Mouse (Mus musculus) fat pad, adult 2 months (tissue): ENCODE measurements around the gene Cdc14b.

ENCODE experiments used
- DNase-seq: peaks from one replicate; pipeline ENCODE4 v3.0.0-alpha.2; 2011; ENCODE audit warnings: low read depth, low spot score; ENCODE audit errors: extremely low read depth

Gene Cdc14b

GRCm38 (mm10) chr13:64237000-64237680 lies 38.0 kb downstream of the Cdc14b start:
- DNase-seq = no peak

GRCm38 (mm10) chr13:64235777-64236176 lies 39.3 kb downstream of the Cdc14b start:
- no peak for DNase-seq

- DNase-seq = no peak
Observed at GRCm38 (mm10) chr13:64235062-64235715, 39.9 kb downstream of the Cdc14b start.

- no peak for DNase-seq
Observed at GRCm38 (mm10) chr13:64233139-64233538, 42.0 kb downstream of the Cdc14b start.

- DNase-seq = no peak
Observed at GRCm38 (mm10) chr13:64226725-64227124, 48.4 kb downstream of the Cdc14b start.

- DNase-seq = no peak
Observed at GRCm38 (mm10) chr13:64225738-64226137, 49.4 kb downstream of the Cdc14b start.

DNA sequence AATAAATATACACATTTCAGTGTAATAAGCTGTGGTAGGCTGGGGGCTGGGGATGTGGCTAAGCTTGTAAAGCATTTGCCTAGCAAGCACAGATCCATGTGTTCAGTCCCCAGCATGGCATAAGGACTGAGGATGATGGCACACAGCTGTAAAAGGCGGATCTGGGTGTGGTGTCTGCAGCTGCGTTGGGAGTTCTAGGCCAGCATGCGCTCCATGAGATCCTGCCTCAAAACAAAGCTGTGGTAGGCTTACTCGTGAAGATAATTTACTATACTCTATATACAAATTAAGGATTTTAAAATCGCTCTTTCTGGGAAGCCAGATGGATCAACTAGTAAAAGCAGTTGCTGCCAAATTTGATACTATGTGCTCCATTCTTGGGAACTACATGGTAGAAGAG lies 60.2 kb downstream of the Cdc14b start:
- no peak for DNase-seq

DNA sequence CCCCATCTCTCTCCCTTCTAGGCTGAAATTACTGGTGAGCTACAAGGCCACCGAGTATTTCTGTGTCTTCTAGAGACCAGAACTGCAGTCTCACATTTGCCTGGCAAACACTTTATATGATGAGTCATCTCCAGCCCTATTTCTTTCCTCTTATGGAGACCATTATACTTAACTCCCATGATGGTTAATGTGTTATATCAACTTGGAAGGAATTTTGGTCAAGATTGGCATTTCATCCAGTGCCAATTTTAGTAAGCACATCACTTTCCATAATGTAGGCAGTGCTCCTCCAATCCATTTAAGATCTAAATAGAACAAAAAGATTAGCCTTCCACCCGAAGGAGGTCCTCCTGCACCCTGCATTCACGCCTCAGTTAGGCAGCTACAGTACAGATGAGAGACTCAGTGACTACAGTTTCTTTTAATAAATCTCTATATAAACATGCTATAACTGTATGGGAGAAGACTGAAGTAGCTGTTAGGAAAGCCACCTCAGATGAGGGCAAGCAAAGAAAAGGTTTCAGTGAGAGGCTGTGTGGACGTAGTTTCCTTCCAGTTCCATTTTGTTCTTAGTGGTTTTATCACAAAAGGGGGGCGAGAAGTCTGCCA lies 63.0 kb downstream of the Cdc14b start:
- no peak for DNase-seq

DNA sequence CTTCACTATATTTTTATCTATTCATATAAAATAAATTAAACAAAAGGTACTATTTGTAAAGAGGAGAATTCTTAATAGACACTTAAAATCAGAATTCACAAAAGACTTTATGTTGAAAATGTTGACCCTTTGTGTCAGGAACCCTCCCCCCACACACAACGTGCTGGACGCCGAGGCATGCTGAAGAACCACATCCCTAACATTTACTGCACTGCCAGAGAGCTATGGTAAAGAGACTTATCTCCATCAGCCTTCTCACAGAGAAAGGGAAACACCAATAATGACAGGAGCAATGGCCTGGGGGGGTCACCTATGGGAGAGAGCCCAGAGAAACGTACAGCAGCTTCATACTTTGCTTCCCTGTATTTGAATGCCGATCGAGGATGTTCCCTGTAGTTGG lies 66.9 kb downstream of the Cdc14b start:
- DNase-seq = no peak

DNA sequence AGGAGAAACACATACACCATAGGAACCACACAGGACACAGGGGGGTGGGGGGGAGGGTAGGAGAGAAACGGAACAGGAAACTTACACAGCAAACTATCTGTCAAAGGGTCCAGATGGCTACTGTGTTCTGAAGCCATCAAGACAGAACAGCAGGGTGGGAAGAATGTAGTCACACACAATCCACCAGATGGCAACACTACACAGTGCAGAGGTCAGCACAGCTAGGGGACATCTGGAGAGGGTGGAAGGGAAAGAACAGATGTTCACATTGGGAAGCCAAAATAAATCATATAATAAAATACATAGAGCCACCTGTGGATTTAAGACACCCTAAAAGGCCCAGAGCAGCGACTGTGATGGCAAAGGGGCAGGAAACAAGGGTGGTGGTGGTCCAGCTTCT lies 69.9 kb downstream of the Cdc14b start:
- DNase-seq = no peak

- DNase-seq = no peak
Observed at GRCm38 (mm10) chr13:64204726-64205125, 70.4 kb downstream of the Cdc14b start.

- no peak for DNase-seq
Observed at GRCm38 (mm10) chr13:64200911-64201310, 74.2 kb downstream of the Cdc14b start.

DNA sequence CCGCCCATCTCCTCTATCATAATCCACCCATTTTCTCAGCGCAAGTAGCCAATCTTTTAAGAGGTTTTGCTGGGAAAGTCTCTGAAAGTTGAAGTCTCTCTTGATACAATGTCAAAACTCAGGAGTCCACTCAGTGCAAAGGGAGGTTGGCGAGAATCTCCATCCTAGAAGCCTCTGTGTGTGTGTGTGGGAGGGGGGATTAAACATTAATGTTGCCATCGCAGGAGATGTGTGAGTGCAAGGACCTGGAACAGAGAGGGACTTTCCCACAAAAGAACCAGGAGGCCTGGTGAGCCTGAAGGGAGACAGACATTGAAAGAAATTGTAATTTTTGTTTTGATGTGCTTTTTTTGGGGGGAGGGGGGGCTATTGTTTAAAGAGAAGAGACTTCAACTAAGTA lies 76.8 kb downstream of the Cdc14b start:
- DNase-seq = no peak

DNA sequence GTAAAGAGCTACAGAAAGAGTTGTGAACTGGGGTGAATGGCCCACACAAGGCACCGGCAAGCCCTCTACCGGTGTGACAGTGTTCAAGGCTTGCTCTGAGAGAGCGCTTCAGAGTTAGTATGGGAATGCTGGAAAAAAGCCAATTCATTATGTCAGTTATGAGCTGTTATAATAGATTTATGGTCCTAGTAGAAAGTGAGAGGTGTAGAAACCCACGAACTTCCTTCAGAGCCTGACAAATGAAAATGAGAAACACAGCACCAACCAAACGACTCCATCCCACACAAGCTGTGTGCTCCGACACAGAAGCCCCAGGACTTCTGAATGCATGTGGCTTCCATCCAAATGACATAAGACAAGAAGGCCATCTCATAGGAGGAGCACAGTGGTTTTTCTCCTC lies 77.2 kb downstream of the Cdc14b start:
- no peak for DNase-seq

DNA sequence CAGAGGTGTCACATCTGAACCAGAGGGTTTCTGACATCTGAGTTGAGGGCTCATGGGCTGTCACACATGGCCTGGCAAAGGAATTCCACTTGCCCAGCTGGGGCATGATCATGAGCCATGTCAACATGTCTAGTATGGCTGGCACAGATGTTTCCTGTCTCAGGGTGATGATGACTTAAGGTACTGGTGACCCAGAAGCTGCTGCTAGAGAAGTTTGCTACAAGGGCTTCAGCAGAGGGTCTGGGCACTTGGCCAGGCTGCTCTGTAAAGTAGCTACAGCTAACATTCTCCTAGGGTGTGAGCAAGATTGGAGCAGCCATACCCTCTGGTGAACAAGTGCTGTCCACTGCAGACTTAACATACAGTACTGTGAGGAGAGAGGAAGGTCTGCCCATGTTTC lies 88.0 kb downstream of the Cdc14b start:
- no peak for DNase-seq

- DNase-seq = no peak
Observed at GRCm38 (mm10) chr13:64186516-64186915, 88.6 kb downstream of the Cdc14b start.

- no peak for DNase-seq
Observed at GRCm38 (mm10) chr13:64185586-64185985, 89.5 kb downstream of the Cdc14b start.

GRCm38 (mm10) chr13:64185176-64185575 lies 89.9 kb downstream of the Cdc14b start:
- no peak for DNase-seq

DNA sequence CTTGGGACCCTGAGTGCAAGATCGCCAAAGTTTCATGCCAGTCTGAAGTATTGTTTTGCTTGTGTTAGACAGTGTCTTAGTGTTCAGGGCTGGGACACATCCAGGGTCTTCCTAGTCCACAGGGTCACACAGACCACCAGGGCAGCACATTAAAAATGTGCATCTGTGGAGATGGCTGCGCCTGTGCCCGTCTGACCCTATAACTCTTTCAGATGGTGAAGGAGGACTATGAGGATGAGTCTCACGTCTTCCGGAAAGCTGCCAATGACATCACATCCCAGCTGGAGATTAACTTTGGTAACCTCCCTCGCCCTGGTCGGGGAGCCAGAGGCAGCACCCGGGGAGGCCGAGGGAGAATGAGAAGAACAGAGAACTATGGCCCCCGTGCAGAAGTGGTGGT lies 90.7 kb downstream of the Cdc14b start:
- no peak for DNase-seq

- no peak for DNase-seq
Observed at GRCm38 (mm10) chr13:64183583-64183982, 91.5 kb downstream of the Cdc14b start.

GRCm38 (mm10) chr13:64182091-64182490 lies 93.0 kb downstream of the Cdc14b start:
- no peak for DNase-seq

DNA sequence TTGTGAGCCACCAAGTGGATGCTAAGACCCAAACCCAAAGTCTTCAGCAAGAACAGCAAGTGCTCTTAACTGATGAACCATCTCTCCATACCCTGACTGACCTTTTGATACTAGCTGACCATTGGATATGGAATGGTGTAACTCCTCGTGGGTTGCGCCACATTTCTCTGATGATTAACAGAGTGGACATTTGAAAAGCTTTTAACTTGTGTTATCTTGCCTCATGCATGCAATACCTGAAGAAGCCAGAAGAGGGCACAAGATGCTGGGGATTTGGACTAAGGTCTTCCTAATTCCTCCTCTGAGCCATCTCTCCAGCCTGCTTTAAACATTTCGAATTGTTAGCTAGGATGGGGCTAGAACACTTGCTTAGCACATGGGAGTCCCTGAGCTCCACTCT lies 94.2 kb downstream of the Cdc14b start:
- no peak for DNase-seq
